Mouse (Mus musculus) spleen, postnatal 10 days (tissue): ENCODE results near the gene Dlx3.

Source experiments
- DNase-seq, 2 experiments: peaks; one replicate each; pipeline ENCODE4 v3.0.0; 2021 to 2022; ENCODE audit warnings: low spot score in 2 of 2

Gene Dlx3

DNA sequence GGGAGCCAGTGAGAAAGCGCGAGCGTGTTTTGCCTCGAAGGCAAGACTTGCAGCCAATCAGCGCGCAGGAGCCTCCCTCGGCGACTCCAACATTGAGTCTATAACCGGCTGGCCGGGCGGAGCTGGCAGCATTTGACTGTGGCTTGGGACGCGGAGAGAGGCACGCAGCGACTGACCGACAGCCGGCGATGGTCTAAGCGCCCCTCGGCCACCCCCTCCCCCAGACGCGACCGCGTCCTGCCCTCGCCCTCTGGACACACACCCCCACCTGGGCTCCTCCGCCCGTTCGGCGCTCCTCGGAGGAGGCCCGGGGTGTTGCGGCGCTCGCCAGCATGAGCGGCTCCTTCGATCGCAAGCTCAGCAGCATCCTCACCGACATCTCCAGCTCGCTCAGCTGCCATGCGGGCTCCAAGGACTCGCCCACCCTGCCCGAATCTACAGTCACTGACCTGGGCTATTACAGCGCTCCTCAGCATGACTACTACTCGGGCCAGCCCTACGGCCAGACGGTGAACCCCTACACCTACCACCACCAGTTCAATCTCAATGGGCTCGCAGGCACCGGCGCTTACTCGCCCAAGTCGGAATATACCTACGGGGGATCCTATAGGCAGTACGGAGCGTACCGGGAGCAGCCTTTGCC is at the start of gene Dlx3:
Gene Dlx3, plus strand, starts transcription at position 130 of the 643 bp plus-strand sequence.
- no peak for DNase-seq

DNA sequence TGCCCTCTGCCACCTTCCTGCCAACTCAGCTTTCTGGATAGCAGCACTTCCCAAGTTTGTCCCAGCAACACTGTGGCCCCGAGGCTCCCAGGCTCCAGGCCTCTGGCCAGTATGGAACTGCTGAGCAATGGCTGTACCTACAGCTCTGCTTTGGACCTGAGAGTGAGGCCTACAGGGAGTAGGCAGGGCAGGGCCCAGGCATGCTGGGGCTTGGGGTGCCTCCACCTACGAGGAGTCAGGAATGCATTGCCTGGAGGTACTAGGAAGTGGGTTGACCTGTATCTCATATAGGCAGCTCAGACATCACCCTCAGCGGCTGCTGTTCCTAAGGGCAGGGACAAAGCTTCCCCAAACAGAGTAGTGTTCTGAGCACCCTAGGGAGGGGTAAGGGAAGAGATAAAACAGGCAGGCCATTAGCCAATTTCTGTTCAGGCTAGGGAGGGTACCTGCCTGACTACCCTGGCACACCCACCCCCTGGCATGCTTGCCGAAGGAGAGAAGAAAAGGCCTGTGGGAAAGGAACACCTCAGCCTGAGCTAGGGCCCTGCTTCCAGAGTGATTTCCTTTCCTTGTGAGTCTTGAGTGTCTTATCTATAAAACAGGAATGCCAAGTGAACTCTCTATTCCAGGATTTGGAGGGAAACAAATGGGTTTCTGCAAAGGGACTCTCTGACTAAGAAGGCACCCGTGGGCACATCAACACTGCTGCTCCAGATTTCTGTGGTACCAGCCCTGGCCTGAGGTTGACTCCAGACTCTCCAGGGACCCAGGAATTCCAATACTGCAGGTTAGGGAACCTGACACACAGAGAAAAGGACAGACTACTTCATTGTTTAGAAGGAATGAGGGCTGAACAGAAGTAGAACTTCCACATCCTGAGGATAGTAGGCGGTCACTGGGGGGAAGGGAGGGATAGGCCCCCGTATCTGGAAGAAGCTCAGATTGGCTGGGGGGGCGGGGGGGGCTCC is 49.5 kb upstream of the Dlx3 start:
- DNase-seq, result no peak

DNA sequence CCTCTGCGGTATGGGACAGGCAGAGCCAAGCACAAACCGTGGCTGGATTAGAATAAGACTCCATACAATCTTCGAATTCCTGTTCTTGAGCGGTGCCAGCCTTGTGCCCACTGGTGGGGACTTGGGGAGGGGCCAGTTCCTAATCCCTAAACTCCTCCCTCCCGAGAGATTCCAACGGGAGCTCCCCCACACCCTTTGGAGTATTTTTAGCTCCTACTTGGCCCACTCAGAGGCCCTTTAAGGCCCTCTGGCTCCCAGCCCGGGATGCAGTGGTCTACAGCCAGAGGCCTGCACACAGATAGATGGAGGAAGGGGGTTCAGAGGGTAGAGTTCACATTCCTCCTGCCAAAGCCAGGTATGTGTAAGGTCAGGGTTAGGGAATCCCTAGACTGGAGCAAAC is 48.7 kb upstream of the Dlx3 start:
- no peak for DNase-seq

DNA sequence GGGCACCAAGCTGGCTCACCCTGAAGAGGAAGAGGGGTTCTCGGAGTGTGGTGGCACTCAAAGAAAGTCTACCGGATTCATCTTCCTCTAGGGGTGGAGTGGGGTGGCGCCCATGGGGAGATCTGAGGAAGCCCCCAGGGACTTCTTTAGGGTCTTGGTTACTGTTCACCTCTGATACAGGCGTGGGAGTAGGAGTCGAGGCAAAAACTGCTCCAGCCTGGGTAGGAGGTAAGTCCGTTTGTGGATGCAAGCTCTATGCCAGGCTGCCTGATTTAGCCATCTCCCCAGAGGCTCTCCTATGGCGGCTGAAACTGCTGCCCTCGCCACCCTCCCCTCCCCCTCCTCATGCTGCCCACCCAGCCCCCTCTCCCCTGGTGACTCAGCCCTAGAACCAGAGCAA is 47.8 kb upstream of the Dlx3 start:
- DNase-seq, result no peak

DNA sequence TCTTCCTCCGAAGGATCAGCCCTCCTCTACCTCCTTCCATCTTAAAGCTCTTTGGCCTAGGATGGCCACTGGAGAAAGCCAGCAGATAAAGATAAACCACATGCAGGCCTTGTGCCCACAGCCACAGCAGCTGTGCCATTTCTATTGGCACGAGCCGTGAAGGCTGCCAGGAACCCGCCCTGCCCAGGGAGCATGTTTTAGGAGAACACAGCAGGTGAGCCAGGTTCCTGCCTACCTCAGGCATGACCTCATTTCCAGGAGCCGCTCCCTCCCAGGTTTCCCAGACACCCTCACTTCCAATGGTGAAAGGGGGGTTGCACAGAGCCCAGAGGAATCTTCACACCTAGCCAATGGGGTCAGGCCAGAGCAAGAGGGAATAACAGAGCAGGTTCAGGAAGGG is 47.1 kb upstream of the Dlx3 start:
- no peak for DNase-seq

DNA sequence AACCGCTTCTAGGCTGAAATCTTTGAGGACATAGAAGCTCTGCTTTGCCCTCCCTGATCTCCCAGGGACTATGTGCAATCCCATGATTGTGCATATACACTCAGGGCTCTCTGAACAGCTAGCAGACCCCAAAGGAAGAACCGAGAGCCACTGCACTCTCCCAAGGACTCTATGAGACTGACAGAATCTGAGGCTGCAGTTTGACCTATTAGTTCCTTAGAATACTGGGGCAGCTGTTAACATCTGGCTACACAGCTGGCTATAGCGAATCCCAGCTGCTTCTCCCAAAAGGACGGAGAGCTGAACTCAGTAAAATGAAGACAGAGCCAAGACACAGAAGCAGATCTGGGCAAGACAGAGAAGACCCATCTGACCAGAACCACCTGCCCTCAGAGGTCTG is 46.1 kb upstream of the Dlx3 start:
- DNase-seq, result no peak

DNA sequence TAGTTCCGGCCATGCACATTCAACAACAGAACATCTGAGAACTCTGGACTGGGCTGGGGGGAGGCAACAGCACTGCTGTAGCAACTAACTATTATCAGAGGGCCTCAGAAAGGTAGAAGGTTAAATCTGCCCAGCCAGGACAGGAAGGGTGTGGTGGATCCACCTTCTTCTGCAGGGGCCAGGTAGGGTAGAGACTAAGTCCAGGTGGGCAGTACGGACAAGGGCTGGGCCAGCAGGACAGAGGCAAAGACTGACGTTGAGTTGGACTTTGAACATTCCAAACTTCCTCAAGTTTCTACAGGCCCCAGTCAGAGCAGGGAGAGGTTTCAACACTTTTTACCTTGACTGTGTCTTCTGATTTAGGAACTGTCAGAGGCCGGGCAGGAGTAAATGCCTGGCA is 45.2 kb upstream of the Dlx3 start:
- DNase-seq, result no peak

DNA sequence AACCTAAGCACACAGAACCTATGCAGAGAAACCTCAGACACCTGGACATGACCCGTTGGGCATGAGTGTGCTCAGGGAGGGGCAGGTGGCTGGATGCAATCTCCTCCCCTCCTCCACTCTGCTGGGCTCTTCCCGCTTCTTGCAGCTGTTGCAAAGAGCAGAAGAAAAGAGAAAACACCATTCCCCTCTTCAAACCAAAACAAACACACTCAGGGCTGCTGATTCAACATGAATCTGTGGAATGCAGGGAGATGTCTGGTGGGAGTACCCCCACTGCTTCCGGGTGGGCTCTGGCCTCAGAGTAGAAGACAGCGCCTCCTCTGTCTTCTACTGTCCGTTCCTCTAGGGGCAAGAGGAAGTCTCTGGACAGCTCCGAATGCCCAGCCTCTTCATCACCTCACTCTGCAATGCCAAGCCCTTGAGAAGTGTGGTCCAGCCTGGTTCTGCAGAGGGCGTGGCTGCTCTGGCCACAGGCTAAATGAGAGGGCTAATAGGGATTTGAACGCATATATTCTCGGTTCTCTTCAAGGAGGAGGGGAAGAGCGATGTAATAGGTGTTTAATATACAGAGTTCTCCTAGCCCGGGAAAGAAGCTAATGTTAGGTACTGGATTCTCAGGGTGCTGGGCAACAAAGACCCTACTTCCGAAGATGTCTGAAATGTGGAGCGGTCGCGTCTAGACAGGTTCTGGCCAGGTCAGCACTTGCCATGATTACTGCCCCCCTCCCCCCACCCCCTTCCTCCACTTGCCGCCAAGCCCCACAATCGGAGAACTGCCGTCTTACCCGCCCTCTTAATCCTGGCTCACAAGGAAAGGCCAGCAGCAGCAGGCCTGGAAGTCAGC is 44.5 kb upstream of the Dlx3 start:
- DNase-seq, result no peak

DNA sequence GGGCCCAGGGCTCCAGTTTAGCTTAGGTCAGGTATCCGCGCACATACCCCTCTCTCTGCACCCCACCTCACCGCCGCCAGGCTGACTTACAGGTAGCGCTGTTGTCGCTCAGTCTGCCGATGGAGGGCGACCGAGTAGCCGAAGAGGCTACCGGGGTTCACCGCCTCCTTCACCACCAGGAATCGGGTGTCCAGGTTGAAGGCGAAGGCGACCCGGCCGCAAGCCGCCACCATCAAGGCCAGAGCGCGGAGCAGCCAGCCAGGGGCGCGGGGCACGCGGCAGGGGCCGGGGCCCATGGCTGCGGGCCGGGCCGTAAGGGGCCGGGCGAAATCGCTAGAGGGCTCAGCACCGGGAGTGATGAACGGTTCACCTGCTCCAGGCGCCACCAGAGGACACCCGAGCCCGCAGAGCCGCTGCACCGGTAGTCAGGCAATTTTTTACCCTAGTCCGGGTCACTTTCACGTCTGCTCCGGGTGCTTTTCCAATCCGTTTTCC is 43.8 kb upstream of the Dlx3 start:
- peak; percentile 22 to 43 for DNase-seq

DNA sequence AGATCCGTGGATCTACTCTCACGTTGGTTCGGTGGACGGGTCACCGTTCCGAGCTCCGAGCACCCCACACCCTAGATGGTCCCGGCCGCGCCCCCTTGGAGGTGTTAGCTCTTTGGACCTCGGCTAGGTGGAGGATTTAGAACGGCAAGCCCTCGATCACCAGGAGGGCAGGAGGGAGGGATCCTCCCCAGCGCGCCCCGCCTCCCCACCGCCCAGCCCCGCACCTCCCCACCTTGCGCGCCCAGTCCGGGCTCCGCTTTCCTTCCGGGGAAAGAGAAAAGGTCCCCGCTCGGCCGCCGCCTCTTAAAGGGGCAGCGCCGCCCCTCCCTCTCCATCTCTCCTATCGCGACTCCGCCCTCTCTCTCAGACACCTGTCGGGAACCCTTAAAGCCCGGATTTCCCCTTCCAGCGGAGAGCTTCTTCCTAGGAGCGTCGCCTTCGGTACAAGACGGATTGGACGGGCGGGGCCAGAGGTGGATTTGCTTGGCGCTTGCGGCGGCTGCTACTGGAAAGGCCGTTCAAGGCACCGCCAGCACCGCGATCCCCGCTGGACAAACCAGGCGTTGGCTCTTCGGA is 43.3 kb upstream of the Dlx3 start, which contains the start of gene Itga3:
Gene Itga3, minus strand, starts transcription at position 266 of the 576 bp plus-strand sequence.
- DNase-seq, result no peak

DNA sequence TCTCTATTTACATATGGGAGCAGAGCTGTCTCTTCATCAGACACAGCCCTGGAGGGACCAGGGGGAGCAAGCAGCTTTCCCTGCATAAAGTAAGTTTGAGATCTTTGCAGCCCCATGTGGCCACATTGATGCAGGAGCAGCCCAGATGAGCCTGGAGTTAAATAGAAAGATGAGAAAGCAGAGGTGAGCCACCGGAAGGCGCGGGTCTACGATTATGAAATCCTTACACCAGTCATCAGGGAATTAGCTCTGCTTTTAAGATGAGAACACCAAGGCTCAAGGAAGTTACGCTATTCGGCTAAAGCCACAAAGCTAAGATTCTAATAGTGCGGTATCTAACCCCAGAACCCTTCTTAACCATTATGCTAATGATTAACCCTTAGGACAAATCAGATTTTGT is 42.0 kb upstream of the Dlx3 start:
- no peak for DNase-seq

DNA sequence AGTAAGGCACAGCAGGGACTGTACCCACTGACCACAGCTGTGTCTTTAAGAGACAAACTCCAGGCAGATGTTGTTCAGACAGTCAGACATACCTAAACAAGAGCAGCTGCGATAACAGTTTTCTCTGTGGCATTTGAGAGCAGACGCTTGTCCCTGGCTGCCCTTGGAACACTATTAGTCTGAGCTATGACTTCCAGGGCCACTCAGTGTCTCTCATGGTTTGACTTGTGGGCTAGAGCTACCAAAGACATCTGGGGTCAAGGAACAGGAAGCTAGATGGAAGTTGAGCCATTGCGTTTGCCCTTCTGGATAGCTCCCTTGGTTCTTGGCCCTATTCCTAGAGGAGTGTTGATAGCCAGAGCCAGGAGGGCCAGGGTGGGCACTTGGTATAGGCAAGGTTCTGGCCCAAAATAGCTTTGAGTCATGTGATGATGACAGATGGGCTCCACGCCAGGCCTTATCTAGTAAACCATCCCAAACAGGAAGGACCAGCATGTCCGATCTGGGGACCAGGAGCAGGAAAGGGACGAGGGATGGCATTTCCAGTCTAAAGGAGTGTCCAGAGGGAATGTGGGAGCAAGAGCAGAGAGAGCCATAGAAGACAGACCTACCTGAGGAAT is 40.6 kb upstream of the Dlx3 start:
- DNase-seq, result no peak

DNA sequence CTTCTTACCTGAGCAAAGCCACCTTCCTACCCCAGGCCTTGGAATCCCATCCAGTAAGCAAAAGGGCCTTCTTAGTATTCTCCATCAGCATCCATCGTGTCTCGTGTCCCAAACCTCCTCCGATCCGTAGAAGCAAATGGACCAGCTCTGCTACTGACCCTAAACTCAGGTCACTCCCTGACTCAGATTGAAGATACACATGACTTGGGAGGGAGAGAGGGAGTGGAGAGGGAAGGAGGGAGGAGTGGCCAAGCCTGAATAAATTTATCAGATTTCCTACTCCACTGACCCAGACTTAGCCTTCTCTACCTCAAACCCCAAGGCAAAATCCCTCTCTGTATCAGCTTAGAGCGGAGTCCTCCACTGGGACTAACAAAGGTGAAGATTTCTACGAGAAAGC is 39.1 kb upstream of the Dlx3 start:
- DNase-seq, result no peak

DNA sequence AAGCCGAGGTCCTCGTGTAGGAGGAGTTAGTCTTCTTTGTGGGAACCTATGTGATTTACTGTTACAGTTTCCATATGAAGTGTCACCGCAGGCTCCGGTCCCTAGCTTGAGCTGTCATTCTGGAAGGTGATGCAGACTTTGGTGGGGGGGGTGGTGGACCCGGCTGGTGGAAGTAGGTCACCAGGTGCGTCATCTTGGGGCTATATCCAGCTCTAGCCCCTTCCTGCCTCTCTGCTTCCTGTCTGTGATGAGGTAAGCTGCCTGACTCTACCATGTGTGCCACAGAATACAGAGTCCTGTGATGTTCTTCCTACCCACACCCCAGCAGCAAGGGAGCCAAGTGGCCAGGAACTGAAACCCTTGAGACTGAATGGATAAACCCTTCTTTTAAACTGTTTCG is 37.0 kb upstream of the Dlx3 start:
- DNase-seq, result no peak

DNA sequence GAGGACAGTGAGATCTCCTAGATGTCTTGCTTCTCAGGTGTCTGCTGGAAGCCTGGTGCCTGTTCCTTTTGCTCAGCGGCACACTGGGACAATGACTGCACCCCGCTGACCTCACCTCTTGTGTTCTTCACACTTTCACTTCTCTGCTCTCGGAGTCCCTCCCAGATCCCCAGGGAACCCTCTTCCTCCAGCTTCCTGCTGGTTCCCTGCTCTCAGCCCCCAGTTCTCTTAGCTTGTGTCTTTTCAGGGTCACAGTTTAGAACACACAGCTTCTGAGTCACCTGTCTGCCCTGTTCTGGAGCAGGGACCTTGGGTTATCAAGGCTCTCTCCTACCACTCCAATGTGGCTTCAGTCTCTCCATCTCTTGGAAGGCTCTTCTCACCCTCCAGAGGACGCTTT is 35.7 kb upstream of the Dlx3 start:
- DNase-seq, result no peak

DNA sequence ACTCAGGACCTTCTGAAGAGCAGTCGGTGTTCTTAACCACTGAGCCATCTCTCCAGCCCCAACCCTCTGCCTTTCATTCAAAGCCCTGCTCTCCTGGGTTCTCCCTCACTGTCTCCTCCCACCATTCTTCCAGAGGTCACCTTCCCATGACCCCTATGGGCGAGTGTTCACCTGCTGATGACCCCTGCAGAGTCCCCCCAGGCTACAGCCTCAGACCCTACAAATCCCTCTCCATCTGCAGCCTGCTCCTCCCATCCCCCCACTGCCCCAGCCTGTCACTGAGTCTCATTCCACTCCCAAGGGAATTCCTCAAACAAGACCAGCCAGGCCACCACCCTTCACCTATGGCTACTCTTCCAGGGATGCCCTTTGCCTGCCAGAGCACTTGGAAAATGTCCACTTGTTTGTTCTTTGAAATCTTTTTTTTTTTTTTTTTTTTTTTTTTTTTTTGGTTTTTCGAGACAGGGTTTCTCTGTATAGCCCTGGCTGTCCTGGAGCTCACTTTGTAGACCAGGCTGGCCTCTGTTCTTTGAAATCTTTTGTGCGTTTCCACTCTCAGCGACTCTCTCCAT is 35.0 kb upstream of the Dlx3 start:
- DNase-seq, result no peak

DNA sequence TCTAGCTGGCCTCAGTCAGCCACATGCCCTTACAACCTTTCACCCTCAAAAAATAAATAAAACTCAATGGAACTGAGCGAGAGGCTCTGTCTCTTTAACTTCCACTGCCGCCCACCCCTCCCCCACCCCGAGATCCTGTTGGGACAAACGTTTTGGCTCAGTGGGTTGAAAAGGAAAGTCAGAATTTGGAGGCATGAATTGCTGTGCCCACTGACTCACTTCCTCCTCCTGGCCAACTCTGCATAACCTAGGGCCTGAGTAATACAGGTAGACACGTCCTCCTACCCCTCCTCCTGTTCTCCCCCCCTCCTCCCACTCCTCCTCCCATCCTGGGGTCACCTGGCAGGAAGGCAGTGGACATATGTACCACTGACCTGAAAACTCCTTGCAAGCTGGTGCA is 34.2 kb upstream of the Dlx3 start:
- no peak for DNase-seq

DNA sequence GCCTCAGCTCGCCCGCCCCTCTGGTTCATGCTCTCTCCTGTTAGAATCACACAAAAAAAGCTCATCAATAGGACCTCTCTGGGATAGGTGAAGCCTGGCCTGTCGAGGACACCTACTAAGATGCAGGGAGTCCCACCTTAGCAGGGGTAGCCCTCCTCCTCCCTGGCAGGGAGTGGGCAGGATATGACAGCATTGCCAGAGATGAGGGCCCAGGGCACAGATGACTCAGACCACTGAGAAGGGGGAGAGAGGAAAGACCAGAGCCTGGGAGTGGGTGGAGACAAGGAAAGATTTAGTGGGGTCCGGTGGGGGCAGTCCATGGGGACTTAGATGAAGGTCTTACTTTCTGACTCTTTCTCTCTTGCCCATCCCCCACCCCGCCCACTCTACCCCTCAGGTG is 33.7 kb upstream of the Dlx3 start:
- no peak for DNase-seq

DNA sequence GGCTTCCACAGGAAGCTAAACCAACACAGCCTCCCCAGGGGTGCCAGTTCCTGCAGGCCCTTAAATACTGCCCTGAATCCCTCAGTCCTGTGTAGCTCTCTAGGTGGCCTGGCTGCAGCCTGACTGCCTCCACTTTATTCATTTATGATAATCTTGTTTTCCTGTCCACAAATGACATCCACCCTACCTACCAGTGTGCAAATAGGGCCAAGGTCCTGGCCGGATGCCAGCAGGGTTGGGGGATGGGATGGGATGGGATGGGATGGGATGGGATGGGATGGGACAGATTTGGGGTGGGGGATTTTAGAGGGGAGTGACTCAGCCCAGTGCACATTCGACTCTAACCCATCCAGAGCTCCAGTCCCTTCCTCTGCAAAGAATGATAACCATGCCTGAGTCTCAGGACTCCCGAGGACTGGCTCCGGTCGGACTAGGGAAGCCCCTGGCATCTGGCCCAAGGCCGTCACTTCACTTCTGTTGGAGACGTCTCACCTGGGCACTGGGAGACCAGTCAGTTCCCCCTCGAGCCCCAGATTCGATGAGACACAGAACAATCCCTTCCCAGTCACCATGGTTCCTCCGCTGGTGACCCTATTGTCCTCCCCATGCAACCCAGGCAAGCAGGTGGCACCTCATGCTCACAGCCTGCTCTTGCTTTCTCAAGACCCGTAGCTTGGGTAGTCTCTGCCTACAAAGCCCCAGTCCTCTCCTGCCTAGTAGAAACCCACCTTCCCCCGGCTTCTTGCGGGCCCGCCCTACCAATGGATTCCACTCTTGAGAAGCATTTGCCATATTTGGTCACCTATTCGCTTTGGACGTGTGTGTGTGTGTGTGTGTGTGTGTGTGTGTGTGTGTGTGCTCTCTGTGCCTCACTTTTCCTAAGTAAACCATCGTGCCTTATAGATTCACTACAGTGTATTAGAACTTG is 32.4 kb upstream of the Dlx3 start:
- no peak for DNase-seq

DNA sequence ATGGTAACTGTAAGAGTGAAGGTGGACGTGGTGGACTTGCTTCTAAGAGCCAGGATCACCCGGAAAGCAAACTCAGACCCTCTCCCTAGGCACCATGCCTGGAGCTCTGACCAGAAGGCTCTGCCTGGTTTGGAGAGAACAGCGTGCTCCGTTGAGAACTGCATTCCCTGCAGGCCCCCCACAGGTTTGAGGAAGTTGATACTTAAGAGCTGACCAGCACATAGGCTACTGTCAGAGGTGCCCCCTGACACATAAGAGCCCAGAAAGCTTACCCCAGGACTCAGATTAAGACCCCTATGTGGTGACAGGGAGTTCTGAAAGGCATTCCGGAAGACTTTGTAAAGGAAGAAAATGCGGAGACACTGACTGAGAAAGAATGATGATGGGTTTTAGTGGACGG is 31.6 kb upstream of the Dlx3 start:
- DNase-seq, result no peak
